Mouse (Mus musculus): ENCODE data around the gene Kcna3.

Gene Kcna3

GRCm38 (mm10) chr3:107035521-107036457, at the start of gene Kcna3:
Gene Kcna3 (plus strand): TSS chr3:107036169.
- DNase-seq (ENCODE audit: low read depth, low spot score) = peak; percentile 80

- no peak for DNase-seq (ENCODE audit: low read depth, low spot score)
Measured at GRCm38 (mm10) chr3:106991334-106991733, 44.6 kb upstream of the Kcna3 start.

GRCm38 (mm10) chr3:106995347-106995746, 40.6 kb upstream of the Kcna3 start:
- DNase-seq (ENCODE audit: low read depth, low spot score) = peak; percentile 13

GRCm38 (mm10) chr3:106996186-106996585, 39.8 kb upstream of the Kcna3 start:
- DNase-seq (ENCODE audit: low read depth, low spot score) = no peak

DNA sequence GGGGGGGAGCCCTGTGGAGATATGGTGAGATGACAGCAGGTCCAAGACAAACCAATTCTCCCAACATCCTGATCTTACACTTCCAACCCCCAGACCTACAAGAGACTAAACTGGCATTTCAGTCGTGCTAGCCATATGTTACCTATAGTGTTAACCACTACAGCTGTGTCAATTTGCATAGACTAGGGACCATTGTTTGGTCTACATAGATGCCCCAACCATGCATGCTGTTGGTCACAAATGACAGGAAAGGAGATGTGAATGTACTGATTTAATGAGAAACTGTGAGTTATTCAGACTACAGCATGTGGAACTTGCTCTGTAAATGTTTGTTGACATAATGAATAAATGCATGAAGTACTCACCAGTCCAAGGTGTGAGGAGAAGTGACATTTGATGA, 37.6 kb upstream of the Kcna3 start:
- DNase-seq (ENCODE audit: low read depth, low spot score) = no peak

DNA sequence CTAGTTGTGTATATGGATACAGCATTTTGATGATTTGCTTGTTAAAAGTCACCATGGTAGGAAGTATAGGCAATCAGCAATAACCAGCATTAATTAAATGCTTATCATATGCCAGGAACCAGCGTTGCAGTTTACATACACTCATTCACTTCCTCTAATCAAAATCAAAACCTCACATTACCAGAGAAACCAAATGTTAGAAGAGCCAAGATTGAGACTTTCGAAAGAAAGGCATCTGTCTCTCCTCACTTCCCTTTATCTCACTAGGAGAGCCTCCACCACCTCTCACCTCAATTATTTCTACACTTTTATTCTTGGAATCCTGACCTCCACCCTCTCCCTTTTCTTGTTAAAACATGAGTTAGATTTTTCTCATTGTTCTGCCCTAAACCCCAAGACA, 35.8 kb upstream of the Kcna3 start:
- DNase-seq (ENCODE audit: low read depth, low spot score) = no peak

DNA sequence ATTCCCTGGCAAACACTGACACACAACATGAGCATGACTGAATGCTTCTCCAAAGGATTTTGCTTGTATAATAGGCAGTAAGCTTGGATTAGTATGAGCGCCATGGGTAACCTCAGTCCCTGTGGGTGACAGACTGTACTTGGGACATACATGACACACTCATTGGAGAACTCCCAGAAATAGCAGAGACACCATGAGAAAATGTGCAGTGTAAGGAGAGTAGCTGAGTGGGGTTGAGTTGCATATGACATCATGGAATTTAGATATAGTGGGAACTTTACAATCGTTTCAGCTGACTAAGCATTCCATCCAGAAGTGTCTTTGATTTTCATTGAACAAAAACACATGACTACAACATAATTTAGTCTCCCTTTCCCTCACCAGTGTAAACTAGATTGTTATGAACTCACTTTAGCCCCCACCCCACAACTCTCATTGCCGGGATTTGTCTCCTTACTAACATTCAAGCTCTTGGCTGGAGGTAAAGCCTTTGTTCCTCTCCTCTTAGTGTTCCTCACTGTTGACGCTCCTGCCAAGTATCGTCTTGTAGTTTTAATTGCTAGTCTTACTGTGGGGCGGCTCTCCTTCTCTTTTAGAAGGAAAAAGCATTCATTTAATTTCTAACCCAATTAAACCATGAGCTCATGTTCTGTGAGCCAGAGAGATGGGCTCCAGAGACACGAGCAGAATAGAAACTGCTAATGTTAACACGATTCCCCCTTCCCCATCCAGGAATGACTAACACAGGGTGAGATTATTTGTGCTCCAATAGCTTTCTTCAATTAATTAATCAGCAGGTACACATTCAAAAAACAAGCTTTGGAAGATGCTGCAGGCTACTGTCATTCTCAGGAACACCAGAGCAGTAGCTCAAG, 33.5 kb upstream of the Kcna3 start:
- no peak for DNase-seq (ENCODE audit: low read depth, low spot score)

GRCm38 (mm10) chr3:107009329-107010076, 26.5 kb upstream of the Kcna3 start:
- no peak for DNase-seq (ENCODE audit: low read depth, low spot score)

DNA sequence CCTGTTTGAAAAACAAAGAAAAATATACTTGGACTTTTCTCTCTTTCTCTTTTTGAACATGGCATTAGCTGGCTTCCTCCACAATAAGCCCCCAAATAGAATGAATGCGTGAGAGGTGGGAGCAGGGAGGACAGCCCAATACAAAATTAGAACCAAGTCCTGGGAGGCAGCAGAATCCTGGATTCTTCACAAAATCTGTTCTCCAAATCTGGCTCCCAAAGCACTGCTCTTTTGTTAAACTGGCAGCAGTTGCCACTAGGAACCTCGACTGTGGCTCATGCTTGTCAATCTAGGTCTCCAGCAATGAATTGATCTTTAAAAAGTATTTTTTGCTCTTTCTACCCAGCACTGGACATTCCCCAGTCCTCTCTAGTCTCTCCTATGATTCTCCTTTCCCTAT, 17.7 kb upstream of the Kcna3 start:
- DNase-seq (ENCODE audit: low read depth, low spot score) = no peak

GRCm38 (mm10) chr3:107031547-107031946, 4.4 kb upstream of the Kcna3 start:
- DNase-seq (ENCODE audit: low read depth, low spot score) = no peak

DNA sequence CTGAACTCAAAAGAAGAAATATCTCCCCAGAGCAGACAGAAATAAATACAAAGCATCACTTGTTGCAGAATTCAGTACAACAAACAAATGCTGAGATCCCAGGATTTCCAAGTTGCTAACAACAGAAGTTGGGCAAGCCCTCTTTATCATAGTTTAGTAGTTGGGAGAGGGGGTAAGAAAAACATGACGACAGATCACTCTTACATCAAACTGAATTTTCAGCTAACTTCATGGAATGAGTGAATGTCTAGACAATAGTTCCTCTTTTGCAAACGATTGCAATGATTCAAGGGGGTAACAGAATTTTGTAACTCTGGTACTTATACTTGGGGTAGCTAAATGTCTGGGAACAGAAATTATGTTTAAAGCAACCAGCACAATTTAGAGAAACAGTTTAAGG, 1.2 kb upstream of the Kcna3 start:
- DNase-seq (ENCODE audit: low read depth, low spot score) = no peak

DNA sequence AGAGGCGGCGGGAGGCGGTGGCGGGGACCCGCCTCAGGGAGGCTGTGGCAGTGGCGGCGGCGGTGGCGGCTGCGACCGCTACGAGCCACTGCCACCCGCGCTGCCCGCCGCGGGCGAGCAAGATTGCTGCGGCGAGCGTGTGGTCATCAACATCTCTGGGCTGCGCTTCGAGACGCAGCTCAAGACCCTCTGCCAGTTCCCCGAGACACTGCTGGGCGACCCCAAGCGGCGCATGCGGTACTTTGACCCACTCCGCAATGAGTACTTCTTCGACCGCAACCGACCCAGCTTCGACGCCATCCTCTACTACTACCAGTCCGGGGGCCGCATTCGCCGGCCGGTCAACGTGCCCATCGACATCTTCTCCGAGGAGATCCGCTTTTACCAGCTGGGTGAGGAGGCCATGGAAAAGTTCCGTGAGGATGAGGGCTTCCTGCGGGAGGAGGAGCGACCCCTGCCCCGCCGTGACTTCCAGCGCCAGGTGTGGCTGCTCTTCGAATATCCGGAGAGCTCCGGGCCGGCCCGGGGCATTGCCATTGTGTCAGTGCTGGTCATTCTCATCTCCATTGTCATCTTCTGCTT, 580 bp downstream of the Kcna3 start:
- DNase-seq (ENCODE audit: low read depth, low spot score) = no peak

DNA sequence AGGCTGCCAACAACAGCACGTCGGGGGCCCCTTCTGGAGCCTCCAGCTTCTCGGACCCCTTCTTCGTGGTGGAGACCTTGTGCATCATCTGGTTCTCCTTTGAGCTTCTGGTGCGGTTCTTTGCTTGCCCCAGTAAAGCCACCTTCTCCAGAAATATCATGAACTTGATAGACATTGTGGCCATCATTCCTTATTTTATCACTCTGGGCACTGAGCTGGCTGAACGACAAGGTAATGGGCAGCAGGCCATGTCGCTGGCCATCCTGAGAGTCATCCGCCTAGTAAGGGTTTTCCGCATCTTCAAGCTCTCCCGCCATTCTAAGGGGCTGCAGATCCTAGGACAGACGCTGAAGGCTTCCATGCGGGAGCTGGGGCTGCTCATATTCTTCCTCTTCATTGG, 1.1 kb downstream of the Kcna3 start:
- DNase-seq (ENCODE audit: low read depth, low spot score) = no peak

GRCm38 (mm10) chr3:107037536-107038155, 1.7 kb downstream of the Kcna3 start:
- no peak for DNase-seq (ENCODE audit: low read depth, low spot score)

DNA sequence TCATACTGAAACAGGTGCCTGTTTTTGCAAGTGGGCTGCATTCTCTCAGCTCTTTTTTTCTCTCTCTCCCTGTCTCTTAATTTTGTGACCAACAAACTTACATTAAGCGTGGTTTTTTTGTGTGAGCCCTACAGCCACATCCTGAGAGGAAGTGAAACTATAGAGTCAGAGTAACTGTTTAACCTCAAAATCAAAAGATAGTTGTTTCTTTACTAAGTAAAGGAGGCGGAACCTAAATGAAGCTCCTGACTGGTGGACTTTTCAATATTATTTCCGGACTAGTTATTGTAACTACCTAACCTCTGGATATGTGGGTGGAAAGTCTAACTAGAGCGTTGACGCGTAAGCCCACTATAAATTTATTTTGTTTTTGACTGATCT, 2.2 kb downstream of the Kcna3 start:
- DNase-seq (ENCODE audit: low read depth, low spot score) = no peak

DNA sequence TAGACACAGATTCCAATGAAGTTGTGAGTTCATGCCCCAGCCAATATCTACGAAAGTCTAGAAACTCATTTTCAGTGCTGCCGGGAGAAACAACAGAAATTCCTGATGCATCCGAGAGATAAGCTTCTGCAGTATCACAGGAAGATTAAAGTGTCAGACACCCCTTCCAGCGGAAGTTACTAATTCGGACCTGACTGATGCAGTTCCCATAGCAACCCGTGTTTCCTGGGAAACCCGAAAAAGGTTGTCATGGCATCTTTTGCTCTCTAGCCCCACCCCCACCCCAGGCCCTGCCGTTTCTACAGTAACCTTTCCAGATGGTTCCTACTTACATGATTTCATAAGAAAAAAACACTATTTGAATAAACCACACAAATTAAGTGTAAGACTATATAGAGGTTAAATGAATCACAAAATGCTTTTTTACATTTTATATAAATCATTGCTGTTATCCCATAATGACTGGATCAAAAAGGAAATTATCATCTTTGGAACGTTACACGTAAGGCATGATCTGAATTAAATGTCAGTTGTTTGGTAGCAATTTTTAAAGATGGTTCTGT, 2.8 kb downstream of the Kcna3 start:
- DNase-seq (ENCODE audit: low read depth, low spot score) = peak; percentile 16

- DNase-seq (ENCODE audit: low read depth, low spot score) = no peak
Measured at GRCm38 (mm10) chr3:107039306-107039705, 3.3 kb downstream of the Kcna3 start.

DNA sequence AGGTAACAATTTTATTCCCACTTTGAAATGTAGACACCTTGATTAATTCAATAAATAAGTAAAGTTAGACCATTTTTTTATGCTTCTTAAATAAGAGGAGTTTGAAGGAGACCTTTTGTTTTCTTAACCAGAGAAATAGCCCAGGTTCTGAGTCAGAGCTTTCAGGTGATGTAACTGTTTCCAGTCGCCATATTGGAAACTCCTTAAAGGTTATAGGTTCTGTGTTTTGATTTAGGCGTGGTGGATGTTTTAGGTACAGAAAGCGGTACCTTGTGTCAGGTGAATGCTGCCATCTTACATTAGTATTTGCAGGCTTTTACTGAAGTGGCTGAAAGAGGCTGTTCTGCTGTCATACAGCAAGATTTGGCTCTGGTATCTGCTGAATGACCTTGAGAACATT, 4.4 kb downstream of the Kcna3 start:
- no peak for DNase-seq (ENCODE audit: low read depth, low spot score)

DNA sequence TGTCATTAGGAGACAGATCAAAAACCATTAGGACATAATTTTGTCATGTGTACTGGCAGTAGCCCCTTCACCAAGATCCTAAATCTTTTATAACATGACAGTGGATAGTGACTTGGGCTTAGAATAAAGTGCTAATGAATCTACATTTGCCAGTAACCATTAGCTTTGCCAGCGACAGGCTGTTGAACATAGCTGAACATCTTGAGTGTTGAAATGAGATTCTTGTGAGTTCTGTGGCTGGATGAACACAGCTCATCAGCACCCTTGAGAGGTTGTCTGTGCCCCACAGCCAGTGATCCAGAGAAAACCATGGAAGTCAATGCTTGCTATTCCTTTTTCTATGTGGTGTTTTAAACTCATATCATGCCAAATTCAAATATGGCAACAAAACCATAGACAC, 5.7 kb downstream of the Kcna3 start:
- DNase-seq (ENCODE audit: low read depth, low spot score) = no peak

- DNase-seq (ENCODE audit: low read depth, low spot score) = peak; percentile 6
Measured at GRCm38 (mm10) chr3:107061468-107061867, 25.5 kb downstream of the Kcna3 start.

DNA sequence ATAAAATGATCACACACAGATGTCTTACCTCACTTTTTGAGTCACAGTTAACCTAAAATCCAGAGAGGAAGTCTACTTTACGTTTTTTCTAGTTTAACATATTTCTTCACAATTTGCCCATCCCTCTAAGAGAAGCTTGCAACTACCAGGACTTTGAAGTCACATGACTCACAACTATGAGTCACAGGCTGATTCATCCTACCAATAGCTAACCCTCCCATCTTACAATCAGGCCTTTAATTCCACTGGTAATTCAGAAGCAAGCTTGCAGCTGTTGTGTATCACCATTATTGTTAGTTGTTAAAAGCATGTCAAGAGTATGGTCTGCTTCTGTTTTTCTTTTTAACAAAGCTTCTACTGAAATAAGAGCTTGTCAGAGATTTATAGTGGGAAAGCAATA, 26.8 kb downstream of the Kcna3 start:
- DNase-seq (ENCODE audit: low read depth, low spot score) = no peak
